Mouse (Mus musculus): ENCODE measurements around the gene Ppfia2. TPM values are rescaled to one million over a fixed set of nuclear protein-coding genes. Genes with fewer than 3 reads are reported as not detected.

Gene Ppfia2
- polyA plus RNA-seq, 1 experiment = not detected

GRCm38 (mm10) chr10:106914822-106915221 is 444.7 kb downstream of the Ppfia2 start:
- TF ChIP-seq USF1 (IDR thresholded peaks at IDR 0.05; ENCODE audit: low read depth) = no peak
- no peak for TF ChIP-seq MYOG (IDR thresholded peaks at IDR 0.05; ENCODE audit: control insufficient read depth, extremely low read depth, insufficient read length)
- TF ChIP-seq FOSL1 (IDR thresholded peaks at IDR 0.05; ENCODE audit: insufficient read depth, low read length, poor library complexity, severe bottlenecking) = no peak
- no peaks in the 10 kb centered on the region for H3K79me2 ChIP-seq (ENCODE audit: control insufficient read depth, insufficient read depth)
- no peak overlapping the region for H3ac ChIP-seq (ENCODE audit: control insufficient read depth, insufficient read length, low read depth)
- H3K4me3 ChIP-seq (ENCODE audit: insufficient read depth, poor library complexity, severe bottlenecking) = no peak overlapping the region
- no peaks in the 10 kb centered on the region for H3K27me3 ChIP-seq (ENCODE audit: control insufficient read depth, insufficient read depth, insufficient read length)
- no peaks in the 10 kb centered on the region for H3K79me3 ChIP-seq (ENCODE audit: low read depth)
- no peaks in the 10 kb centered on the region for H3K36me3 ChIP-seq (ENCODE audit: control insufficient read depth, insufficient read depth)

GRCm38 (mm10) chr10:106924334-106924733 is 454.2 kb downstream of the Ppfia2 start:
- no peaks in the 10 kb centered on the region for H3K27me3 ChIP-seq (ENCODE audit: control insufficient read depth, insufficient read depth, insufficient read length)
- TF ChIP-seq MYOG (IDR thresholded peaks at IDR 0.05; ENCODE audit: control insufficient read depth, extremely low read depth, insufficient read length) (no peak), FOSL1 (IDR thresholded peaks at IDR 0.05; ENCODE audit: insufficient read depth, low read length, poor library complexity, severe bottlenecking) (no peak), USF1 (IDR thresholded peaks at IDR 0.05; ENCODE audit: low read depth) (no peak), CTCF (IDR thresholded peaks at IDR 0.05; ENCODE audit: control insufficient read depth, insufficient read depth, insufficient read length) (no peak), MAX (IDR thresholded peaks at IDR 0.05) (no peak), MYOD1 (IDR thresholded peaks at IDR 0.05; ENCODE audit: control insufficient read depth, insufficient read length, low read depth) (no peak), CEBPB (IDR thresholded peaks at IDR 0.05; ENCODE audit: low read depth) (no peak)
- H3K79me3 ChIP-seq (ENCODE audit: low read depth) = no peaks in the 10 kb centered on the region
- H3K36me3 ChIP-seq (ENCODE audit: control insufficient read depth, insufficient read depth) = no peaks in the 10 kb centered on the region
- no peaks in the 10 kb centered on the region for H3K79me2 ChIP-seq (ENCODE audit: control insufficient read depth, insufficient read depth)
- no peak overlapping the region for H3K4me3 ChIP-seq (ENCODE audit: insufficient read depth, poor library complexity, severe bottlenecking)
- H3ac ChIP-seq (ENCODE audit: control insufficient read depth, insufficient read length, low read depth) = no peak overlapping the region

- H3K27me3 ChIP-seq (ENCODE audit: control insufficient read depth, insufficient read depth, insufficient read length) = no peaks in the 10 kb centered on the region
- H3K79me3 ChIP-seq (ENCODE audit: low read depth) = no peaks in the 10 kb centered on the region
- H3K36me3 ChIP-seq (ENCODE audit: control insufficient read depth, insufficient read depth) = no peaks in the 10 kb centered on the region
- H3ac ChIP-seq (ENCODE audit: control insufficient read depth, insufficient read length, low read depth) = no peak overlapping the region
- no peaks in the 10 kb centered on the region for H3K79me2 ChIP-seq (ENCODE audit: control insufficient read depth, insufficient read depth)
- TF ChIP-seq MYOG (IDR thresholded peaks at IDR 0.05; ENCODE audit: control insufficient read depth, extremely low read depth, insufficient read length) (no peak), MYOD1 (IDR thresholded peaks at IDR 0.05; ENCODE audit: control insufficient read depth, insufficient read length, low read depth) (no peak), FOSL1 (IDR thresholded peaks at IDR 0.05; ENCODE audit: insufficient read depth, low read length, poor library complexity, severe bottlenecking) (no peak), CTCF (IDR thresholded peaks at IDR 0.05; ENCODE audit: control insufficient read depth, insufficient read depth, insufficient read length) (no peak), USF1 (IDR thresholded peaks at IDR 0.05; ENCODE audit: low read depth) (no peak), MAX (IDR thresholded peaks at IDR 0.05) (no peak), CEBPB (IDR thresholded peaks at IDR 0.05; ENCODE audit: low read depth) (no peak)
- no peak overlapping the region for H3K4me3 ChIP-seq (ENCODE audit: insufficient read depth, poor library complexity, severe bottlenecking)
Measured at GRCm38 (mm10) chr10:106924798-106925197, 454.7 kb downstream of the Ppfia2 start.

DNA sequence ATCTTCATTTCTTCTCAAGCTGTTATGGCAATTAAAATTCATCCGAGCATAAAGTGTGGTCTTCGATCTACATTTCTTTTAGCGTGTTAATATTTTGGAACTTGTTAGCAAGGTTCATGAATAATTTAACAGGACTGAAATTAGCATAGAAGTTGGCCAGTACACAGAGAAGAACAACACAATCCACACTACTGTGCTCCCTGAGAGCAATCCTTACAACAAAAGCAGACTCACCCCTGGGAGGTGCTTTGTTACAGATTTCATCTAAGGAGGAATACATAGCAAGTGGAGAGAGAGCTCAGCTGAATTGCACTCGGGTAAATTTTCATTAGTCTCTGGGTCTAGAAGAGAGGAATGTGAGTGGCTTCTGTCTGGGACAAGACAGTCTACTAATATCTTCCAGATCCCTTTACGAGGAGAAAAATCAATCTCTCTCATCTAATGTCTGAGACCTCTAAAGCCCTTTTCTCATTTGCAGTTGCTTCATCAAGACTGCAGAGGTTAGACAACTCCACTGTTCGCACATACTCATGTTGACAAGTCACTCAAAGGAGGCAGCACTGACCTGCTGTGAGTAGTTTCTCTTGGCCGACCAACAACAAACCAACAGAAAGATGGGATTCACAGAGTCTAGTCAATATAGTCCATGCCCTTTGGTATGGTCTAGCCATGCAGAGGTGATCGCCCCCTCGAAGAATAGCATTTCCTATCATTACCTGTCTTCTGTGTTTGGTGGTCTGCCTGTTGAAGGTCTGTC is 458.6 kb downstream of the Ppfia2 start:
- no peak overlapping the region for H3K4me3 ChIP-seq (ENCODE audit: insufficient read depth, poor library complexity, severe bottlenecking)
- H3K27me3 ChIP-seq (ENCODE audit: control insufficient read depth, insufficient read depth, insufficient read length) = no peaks in the 10 kb centered on the region
- H3K79me2 ChIP-seq (ENCODE audit: control insufficient read depth, insufficient read depth) = no peaks in the 10 kb centered on the region
- no peak overlapping the region for H3ac ChIP-seq (ENCODE audit: control insufficient read depth, insufficient read length, low read depth)
- no peaks in the 10 kb centered on the region for H3K79me3 ChIP-seq (ENCODE audit: low read depth)
- TF ChIP-seq MYOG (IDR thresholded peaks at IDR 0.05; ENCODE audit: control insufficient read depth, extremely low read depth, insufficient read length) = no peak
- TF ChIP-seq FOSL1 (IDR thresholded peaks at IDR 0.05; ENCODE audit: insufficient read depth, low read length, poor library complexity, severe bottlenecking) = no peak
- TF ChIP-seq MAX (IDR thresholded peaks at IDR 0.05) = no peak
- no peak for TF ChIP-seq MYOD1 (IDR thresholded peaks at IDR 0.05; ENCODE audit: control insufficient read depth, insufficient read length, low read depth)
- TF ChIP-seq CEBPB (IDR thresholded peaks at IDR 0.05; ENCODE audit: low read depth) = no peak
- TF ChIP-seq USF1 (IDR thresholded peaks at IDR 0.05; ENCODE audit: low read depth) = no peak
- TF ChIP-seq CTCF (IDR thresholded peaks at IDR 0.05; ENCODE audit: control insufficient read depth, insufficient read depth, insufficient read length) = no peak
- H3K36me3 ChIP-seq (ENCODE audit: control insufficient read depth, insufficient read depth) = no peaks in the 10 kb centered on the region

DNA sequence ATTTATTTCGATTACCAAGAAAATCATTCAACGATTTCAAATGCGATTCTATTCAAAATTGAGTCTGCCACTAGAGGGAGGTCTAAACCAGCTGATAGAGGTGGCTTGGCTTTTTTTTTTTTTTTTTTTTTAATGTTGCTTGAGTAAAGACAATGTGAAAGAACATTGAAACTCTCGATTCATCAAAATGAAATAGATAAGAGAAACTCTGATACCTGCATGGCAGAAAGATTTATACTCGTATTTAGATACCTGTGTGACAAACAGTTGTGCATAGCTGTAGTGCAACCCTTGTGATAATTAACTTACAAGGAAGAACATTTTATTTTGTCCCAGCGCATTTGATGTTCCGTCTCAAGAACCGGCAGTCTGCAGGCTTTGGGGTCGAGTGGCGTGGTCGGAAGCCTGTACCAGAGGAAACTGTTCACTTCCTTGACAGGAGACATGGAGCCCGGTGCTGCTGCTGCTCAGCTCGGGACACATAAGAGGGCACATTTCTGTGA is 462.5 kb downstream of the Ppfia2 start:
- Histone ChIP-seq H3K79me2 (ENCODE audit: control insufficient read depth, insufficient read depth) (no peaks in the 10 kb centered on the region), H3ac (ENCODE audit: control insufficient read depth, insufficient read length, low read depth) (no peak overlapping the region), H3K79me3 (ENCODE audit: low read depth) (no peaks in the 10 kb centered on the region), H3K4me3 (ENCODE audit: insufficient read depth, poor library complexity, severe bottlenecking) (peak overlapping the region; percentile 7), H3K27me3 (ENCODE audit: control insufficient read depth, insufficient read depth, insufficient read length) (no peaks in the 10 kb centered on the region), H3K36me3 (ENCODE audit: control insufficient read depth, insufficient read depth) (no peaks in the 10 kb centered on the region)
- TF ChIP-seq FOSL1 (IDR thresholded peaks at IDR 0.05; ENCODE audit: insufficient read depth, low read length, poor library complexity, severe bottlenecking) (no peak), CTCF (IDR thresholded peaks at IDR 0.05; ENCODE audit: control insufficient read depth, insufficient read depth, insufficient read length) (no peak), USF1 (IDR thresholded peaks at IDR 0.05; ENCODE audit: low read depth) (no peak), MAX (IDR thresholded peaks at IDR 0.05) (no peak), CEBPB (IDR thresholded peaks at IDR 0.05; ENCODE audit: low read depth) (no peak), MYOD1 (IDR thresholded peaks at IDR 0.05; ENCODE audit: control insufficient read depth, insufficient read length, low read depth) (no peak), MYOG (IDR thresholded peaks at IDR 0.05; ENCODE audit: control insufficient read depth, extremely low read depth, insufficient read length) (no peak)

Measured in C2C12 (cell line).